Mouse (Mus musculus): ENCODE data around the gene Cux2. TPM values are rescaled to one million over a fixed set of nuclear protein-coding genes. Genes with fewer than 3 reads are reported as not detected.

The Cux2 gene
- polyA plus RNA-seq, 1 experiment from 2014 or later: 0.47 TPM

- Histone ChIP-seq H3K9me3 (ENCODE audit: low read length) (no peaks in the 10 kb centered on the region), H3K9ac (replicated peaks; ENCODE audit: low read depth) (no peak overlapping the region), H3K27ac (ENCODE audit: low read length) (no peak overlapping the region), H3K27me3 (replicated peaks; ENCODE audit: insufficient read depth, low read length) (no peaks in the 10 kb centered on the region; the same call in 1 of the 2 replicates), H3K36me3 (ENCODE audit: insufficient read depth, low read length) (no peaks in the 10 kb centered on the region), H3K4me3 (ENCODE audit: low read depth, low read length) (no peak overlapping the region), H3K4me1 (ENCODE audit: insufficient read depth, low read depth, low read length) (no peaks in the 10 kb centered on the region), H3K4me2 (replicated peaks; ENCODE audit: low read depth, low read length) (no peak overlapping the region)
- ATAC-seq (peak; percentile 28; the same call in 1 of the 2 replicates), DNase-seq (ENCODE audit: low spot score) (peak; percentile 16)
- no peak for TF ChIP-seq EP300 (IDR thresholded peaks at IDR 0.05)
- no peak for TF ChIP-seq CTCF (IDR thresholded peaks at IDR 0.05)
- 35% methylated on average over 14 of the region's 17 CpGs for WGBS
Observed at GRCm38 (mm10) chr5:121928362-121929000, 121.4 kb downstream of the Cux2 start.

GRCm38 (mm10) chr5:121926543-121926814 is 123.4 kb downstream of the Cux2 start:
- Histone ChIP-seq H3K36me3 (ENCODE audit: insufficient read depth, low read length) (no peaks in the 10 kb centered on the region), H3K4me2 (replicated peaks; ENCODE audit: low read depth, low read length) (no peak overlapping the region), H3K4me1 (ENCODE audit: insufficient read depth, low read depth, low read length) (no peaks in the 10 kb centered on the region), H3K27me3 (replicated peaks; ENCODE audit: insufficient read depth, low read length) (no peaks in the 10 kb centered on the region; the same call in 1 of the 2 replicates), H3K27ac (ENCODE audit: low read length) (no peak overlapping the region), H3K9ac (replicated peaks; ENCODE audit: low read depth) (no peak overlapping the region), H3K4me3 (ENCODE audit: low read depth, low read length) (no peak overlapping the region), H3K9me3 (ENCODE audit: low read length) (no peaks in the 10 kb centered on the region)
- TF ChIP-seq EP300 (IDR thresholded peaks at IDR 0.05): no peak
- no peak for TF ChIP-seq CTCF (IDR thresholded peaks at IDR 0.05)
- 10% methylated on average over 2 of the region's 2 CpGs for whole genome bisulfite sequencing
- DNase-seq (ENCODE audit: low spot score): no peak
- ATAC-seq: no peak

- ATAC-seq: no peak
- WGBS: 43% methylated on average over 28 of the region's 28 CpGs
Observed at GRCm38 (mm10) chr5:121925751-121926542, 124.0 kb downstream of the Cux2 start.

GRCm38 (mm10) chr5:121925291-121925690 is 124.6 kb downstream of the Cux2 start:
- Histone ChIP-seq H3K27me3 (replicated peaks; ENCODE audit: insufficient read depth, low read length) (no peaks in the 10 kb centered on the region; the same call in 1 of the 2 replicates), H3K36me3 (ENCODE audit: insufficient read depth, low read length) (no peaks in the 10 kb centered on the region), H3K27ac (ENCODE audit: low read length) (no peak overlapping the region), H3K9me3 (ENCODE audit: low read length) (no peaks in the 10 kb centered on the region), H3K4me1 (ENCODE audit: insufficient read depth, low read depth, low read length) (no peaks in the 10 kb centered on the region), H3K4me2 (replicated peaks; ENCODE audit: low read depth, low read length) (no peak overlapping the region), H3K4me3 (ENCODE audit: low read depth, low read length) (no peak overlapping the region), H3K9ac (replicated peaks; ENCODE audit: low read depth) (no peak overlapping the region)
- ATAC-seq: no peak
- 28% methylated on average over 23 of the region's 23 CpGs for WGBS
- no peak for DNase-seq (ENCODE audit: low spot score)
- TF ChIP-seq CTCF (IDR thresholded peaks at IDR 0.05): no peak
- no peak for TF ChIP-seq EP300 (IDR thresholded peaks at IDR 0.05)

More at GRCm38 (mm10) chr5:121925751-121926542, 124.0 kb downstream of the Cux2 start:
- Histone ChIP-seq H3K4me3 (ENCODE audit: low read depth, low read length) (no peak overlapping the region), H3K27ac (ENCODE audit: low read length) (no peak overlapping the region), H3K9ac (replicated peaks; ENCODE audit: low read depth) (no peak overlapping the region), H3K4me1 (ENCODE audit: insufficient read depth, low read depth, low read length) (no peaks in the 10 kb centered on the region), H3K36me3 (ENCODE audit: insufficient read depth, low read length) (no peaks in the 10 kb centered on the region), H3K27me3 (replicated peaks; ENCODE audit: insufficient read depth, low read length) (no peaks in the 10 kb centered on the region; the same call in 1 of the 2 replicates), H3K9me3 (ENCODE audit: low read length) (no peaks in the 10 kb centered on the region), H3K4me2 (replicated peaks; ENCODE audit: low read depth, low read length) (no peak overlapping the region)
- no peak for DNase-seq (ENCODE audit: low spot score)
- no peak for TF ChIP-seq CTCF (IDR thresholded peaks at IDR 0.05)
- TF ChIP-seq EP300 (IDR thresholded peaks at IDR 0.05): no peak

GRCm38 (mm10) chr5:121924423-121924822 is 125.5 kb downstream of the Cux2 start:
- no peak overlapping the region for H3K27ac ChIP-seq (ENCODE audit: low read length)
- no peaks in the 10 kb centered on the region; the same call in 1 of the 2 replicates for H3K27me3 ChIP-seq (replicated peaks; ENCODE audit: insufficient read depth, low read length)
- no peaks in the 10 kb centered on the region for H3K9me3 ChIP-seq (ENCODE audit: low read length)
- ATAC-seq (no peak), DNase-seq (ENCODE audit: low spot score) (no peak)
- H3K9ac ChIP-seq (replicated peaks; ENCODE audit: low read depth): no peak overlapping the region
- 10% methylated on average over 9 of the region's 9 CpGs for WGBS
- no peak overlapping the region for H3K4me3 ChIP-seq (ENCODE audit: low read depth, low read length)
- H3K4me1 ChIP-seq (ENCODE audit: insufficient read depth, low read depth, low read length): no peaks in the 10 kb centered on the region
- no peak overlapping the region for H3K4me2 ChIP-seq (replicated peaks; ENCODE audit: low read depth, low read length)
- TF ChIP-seq EP300 (IDR thresholded peaks at IDR 0.05) (no peak), CTCF (IDR thresholded peaks at IDR 0.05) (no peak)
- no peaks in the 10 kb centered on the region for H3K36me3 ChIP-seq (ENCODE audit: insufficient read depth, low read length)

- H3K36me3 ChIP-seq (ENCODE audit: insufficient read depth, low read length): no peaks in the 10 kb centered on the region
- 72% methylated on average over 17 of the region's 17 CpGs for WGBS
- H3K9me3 ChIP-seq (ENCODE audit: low read length): no peaks in the 10 kb centered on the region
- no peaks in the 10 kb centered on the region; the same call in 1 of the 2 replicates for H3K27me3 ChIP-seq (replicated peaks; ENCODE audit: insufficient read depth, low read length)
- no peak overlapping the region for H3K4me3 ChIP-seq (ENCODE audit: low read depth, low read length)
- H3K9ac ChIP-seq (replicated peaks; ENCODE audit: low read depth): no peak overlapping the region
- no peaks in the 10 kb centered on the region for H3K4me1 ChIP-seq (ENCODE audit: insufficient read depth, low read depth, low read length)
- no peak overlapping the region for H3K4me2 ChIP-seq (replicated peaks; ENCODE audit: low read depth, low read length)
- DNase-seq (ENCODE audit: low spot score) (no peak), ATAC-seq (no peak)
- TF ChIP-seq EP300 (IDR thresholded peaks at IDR 0.05) (no peak), CTCF (IDR thresholded peaks at IDR 0.05) (no peak)
- no peak overlapping the region for H3K27ac ChIP-seq (ENCODE audit: low read length)
Observed at GRCm38 (mm10) chr5:121922942-121923826, 126.7 kb downstream of the Cux2 start.
